Mouse (Mus musculus): ENCODE results near the gene Wbp4. TPM values are rescaled to one million over a fixed set of nuclear protein-coding genes. Genes with fewer than 3 reads are reported as not detected.
"Not testable (repeated sequence)": the region's sequence is repeated elsewhere in the genome, so short reads cannot be mapped to it uniquely, and the experiment has no call there.

Wbp4 gene
- polyA plus RNA-seq, 1 experiment from 2014 or later = 61.3 TPM

DNA sequence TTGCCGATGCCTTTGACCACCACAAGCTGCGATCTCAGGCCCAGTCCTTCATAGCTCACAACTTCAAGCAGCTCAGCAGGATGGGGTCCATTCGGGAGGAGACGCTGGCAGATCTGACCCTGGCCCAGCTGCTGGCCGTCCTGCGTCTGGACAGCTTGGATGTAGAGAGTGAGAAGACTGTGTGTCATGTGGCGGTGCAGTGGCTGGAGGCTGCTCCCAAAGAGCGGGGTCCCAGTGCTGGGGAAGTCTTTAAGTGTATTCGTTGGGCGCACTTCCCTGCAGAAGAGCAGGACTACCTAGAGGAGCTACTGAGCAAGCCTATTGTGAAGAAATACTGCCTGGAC, 28.8 kb downstream of the Wbp4 start:
- DNase-seq (ENCODE audit: low spot score); H3K4me3 ChIP-seq (ENCODE audit: low read depth, low read length); H3K27ac ChIP-seq (ENCODE audit: low read depth, low read length); H3K9ac ChIP-seq (ENCODE audit: low read depth, low read length); H3K9me3 ChIP-seq (ENCODE audit: control insufficient read depth, low read length); H3K4me2 ChIP-seq (replicated peaks; ENCODE audit: low read depth, low read length); H3K4me1 ChIP-seq (replicated peaks; ENCODE audit: control insufficient read depth, insufficient read depth, low read length); H3K27me3 ChIP-seq (ENCODE audit: control insufficient read depth, insufficient read depth, low read length); H3K36me3 ChIP-seq (ENCODE audit: control insufficient read depth, insufficient read depth, low read length): not testable (repeated sequence)
- peak; percentile 31 for ATAC-seq (ENCODE audit: low FRiP score)
- WGBS = 99% methylated on average over 5 of the region's 10 CpGs

DNA sequence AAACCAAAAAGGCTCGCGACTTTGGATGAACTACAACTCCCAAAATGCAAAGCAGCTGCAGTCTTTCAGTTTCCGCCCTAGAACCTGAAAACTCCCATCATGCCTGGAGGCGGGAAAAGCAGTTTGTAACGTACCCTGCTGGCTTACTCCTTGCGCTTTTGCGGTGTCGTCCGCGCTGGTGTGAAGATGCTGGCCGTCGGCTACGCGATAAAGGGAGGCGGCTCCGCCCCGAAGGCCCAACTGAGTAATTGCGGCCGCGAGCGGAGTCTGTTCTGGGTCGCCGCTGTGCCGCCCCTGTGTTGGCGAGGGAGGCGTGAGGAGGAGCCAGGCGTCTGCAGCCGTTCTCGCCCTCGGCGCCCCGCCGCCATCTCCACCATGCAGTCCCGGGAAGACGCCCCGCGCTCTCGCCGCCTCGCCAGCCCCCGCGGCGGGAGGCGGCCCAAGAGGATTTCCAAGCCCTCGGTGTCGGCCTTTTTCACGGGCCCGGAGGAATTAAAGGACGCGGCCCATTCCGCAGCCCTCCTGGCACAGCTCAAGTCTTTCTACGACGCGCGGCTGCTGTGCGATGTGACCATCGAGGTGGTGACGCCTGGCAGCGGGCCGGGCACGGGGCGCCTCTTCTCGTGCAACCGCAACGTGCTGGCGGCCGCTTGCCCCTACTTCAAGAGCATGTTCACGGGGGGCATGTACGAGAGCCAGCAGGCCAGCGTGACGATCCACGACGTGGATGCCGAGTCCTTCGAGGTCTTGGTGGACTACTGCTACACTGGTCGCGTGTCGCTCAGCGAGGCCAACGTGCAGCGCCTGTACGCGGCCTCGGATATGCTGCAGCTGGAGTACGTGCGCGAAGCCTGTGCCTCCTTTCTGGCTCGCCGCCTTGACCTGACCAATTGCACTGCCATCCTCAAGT, 29.4 kb downstream of the Wbp4 start, which contains the start of gene Kbtbd6:
Kbtbd6 (plus strand) TSS at position 155 of the 910 bp plus-strand sequence.
- not testable (repeated sequence) for H3K27ac ChIP-seq (ENCODE audit: low read depth, low read length)
- ATAC-seq (ENCODE audit: low FRiP score) = peak; percentile 86
- 13% methylated on average over 37 of the region's 89 CpGs for WGBS

DNA sequence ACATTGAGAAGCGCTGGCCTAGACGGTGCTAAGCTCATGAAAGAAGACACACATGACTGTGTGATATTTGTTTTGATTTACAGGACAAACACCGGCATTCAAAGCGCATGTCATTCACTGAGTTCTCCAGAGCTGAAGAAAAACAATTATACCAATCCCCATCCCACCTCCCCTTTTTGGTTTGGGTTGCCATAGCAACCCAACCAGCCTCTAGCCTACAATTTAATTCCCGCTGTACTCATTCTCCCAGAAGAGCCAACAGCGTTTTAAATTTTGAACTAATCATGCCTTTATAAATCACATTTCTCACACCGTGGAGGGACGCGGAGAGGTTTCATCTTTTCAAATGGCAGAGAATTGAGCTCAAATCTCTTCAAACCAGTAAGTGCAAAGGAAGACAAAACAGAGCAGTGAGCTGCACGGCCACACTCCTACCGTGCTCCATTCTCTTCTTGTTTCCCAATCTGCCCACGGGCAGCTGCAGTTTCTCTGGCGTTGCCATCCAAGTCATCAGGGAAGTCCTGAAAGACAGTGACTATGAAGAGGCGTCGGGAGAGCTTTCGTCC, 36.2 kb downstream of the Wbp4 start:
- Histone ChIP-seq H3K4me2 (replicated peaks; ENCODE audit: low read depth, low read length) (no peak overlapping the region; the same call in 1 of the 2 replicates), H3K9me3 (ENCODE audit: control insufficient read depth, low read length) (no peaks in the 10 kb centered on the region), H3K27me3 (ENCODE audit: control insufficient read depth, insufficient read depth, low read length) (no peaks in the 10 kb centered on the region), H3K4me1 (replicated peaks; ENCODE audit: control insufficient read depth, insufficient read depth, low read length) (no peaks in the 10 kb centered on the region), H3K27ac (ENCODE audit: low read depth, low read length) (no peak overlapping the region), H3K36me3 (ENCODE audit: control insufficient read depth, insufficient read depth, low read length) (no peaks in the 10 kb centered on the region), H3K9ac (ENCODE audit: low read depth, low read length) (no peak overlapping the region), H3K4me3 (ENCODE audit: low read depth, low read length) (no peak overlapping the region)
- 40% methylated on average over 16 of the region's 16 CpGs for WGBS
- peak; percentile 72 for ATAC-seq (ENCODE audit: low FRiP score)
- peak; percentile 59 for DNase-seq (ENCODE audit: low spot score)

More for the DNA sequence above, 29.4 kb downstream of the Wbp4 start, which contains the start of gene Kbtbd6:
- H3K27me3 ChIP-seq (ENCODE audit: control insufficient read depth, insufficient read depth, low read length); H3K4me1 ChIP-seq (replicated peaks; ENCODE audit: control insufficient read depth, insufficient read depth, low read length); H3K36me3 ChIP-seq (ENCODE audit: control insufficient read depth, insufficient read depth, low read length); H3K9ac ChIP-seq (ENCODE audit: low read depth, low read length); H3K9me3 ChIP-seq (ENCODE audit: control insufficient read depth, low read length): not testable (repeated sequence)
- peak; percentile 91 for DNase-seq (ENCODE audit: low spot score)
- H3K4me3 ChIP-seq (ENCODE audit: low read depth, low read length) = peak within 1 kb of the TSS; percentile 48
- H3K4me2 ChIP-seq (replicated peaks; ENCODE audit: low read depth, low read length) = peak within 1 kb of the TSS; percentile 63

DNA sequence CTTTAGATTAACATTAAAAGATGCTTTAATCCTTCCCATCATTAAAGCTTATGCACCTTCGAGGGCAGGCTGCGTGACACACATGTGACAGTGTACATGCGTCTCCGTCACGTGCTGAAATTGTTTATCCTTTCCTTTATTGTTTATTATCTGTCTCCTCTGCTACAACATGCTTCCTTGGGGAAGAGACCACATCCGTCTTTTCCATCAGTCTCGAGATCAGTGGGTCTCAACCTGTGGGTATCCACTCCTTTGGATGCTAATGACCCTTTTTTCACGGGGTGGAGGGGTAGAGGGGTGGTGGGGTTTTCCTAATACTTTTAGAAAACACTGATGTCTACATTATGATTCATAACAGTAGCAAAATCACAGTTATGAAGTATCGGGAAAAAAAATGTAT, 36.7 kb downstream of the Wbp4 start:
- Histone ChIP-seq H3K27me3 (ENCODE audit: control insufficient read depth, insufficient read depth, low read length) (no peaks in the 10 kb centered on the region), H3K9me3 (ENCODE audit: control insufficient read depth, low read length) (no peaks in the 10 kb centered on the region), H3K9ac (ENCODE audit: low read depth, low read length) (no peak overlapping the region), H3K27ac (ENCODE audit: low read depth, low read length) (no peak overlapping the region), H3K4me1 (replicated peaks; ENCODE audit: control insufficient read depth, insufficient read depth, low read length) (no peaks in the 10 kb centered on the region), H3K4me3 (ENCODE audit: low read depth, low read length) (no peak overlapping the region), H3K36me3 (ENCODE audit: control insufficient read depth, insufficient read depth, low read length) (no peaks in the 10 kb centered on the region), H3K4me2 (replicated peaks; ENCODE audit: low read depth, low read length) (no peak overlapping the region)
- ATAC-seq (ENCODE audit: low FRiP score) = peak; percentile 44
- DNase-seq (ENCODE audit: low spot score) = no peak
- 84% methylated on average over 9 of the region's 9 CpGs for WGBS

DNA sequence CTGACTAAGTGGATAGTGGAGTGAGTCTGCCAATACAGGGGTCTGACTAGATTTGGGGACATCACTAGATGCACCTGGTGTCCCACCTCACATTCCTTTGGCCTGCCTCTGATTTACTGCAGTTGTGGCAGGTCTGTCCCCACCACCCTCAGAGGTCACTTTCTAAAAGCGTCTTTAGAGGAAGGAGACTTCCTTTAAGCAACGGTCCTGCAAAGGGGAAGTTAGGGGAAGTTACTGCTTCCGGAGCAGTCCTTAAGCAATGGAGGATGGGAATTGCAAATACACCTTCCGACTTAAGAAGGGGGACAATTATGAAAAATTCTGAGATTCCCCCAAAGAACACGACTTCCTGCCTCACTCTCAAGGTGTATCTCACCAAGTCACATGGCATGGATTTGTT, 39.9 kb downstream of the Wbp4 start:
- Histone ChIP-seq H3K4me1 (replicated peaks; ENCODE audit: control insufficient read depth, insufficient read depth, low read length) (no peaks in the 10 kb centered on the region), H3K27ac (ENCODE audit: low read depth, low read length) (no peak overlapping the region), H3K36me3 (ENCODE audit: control insufficient read depth, insufficient read depth, low read length) (no peaks in the 10 kb centered on the region), H3K4me3 (ENCODE audit: low read depth, low read length) (no peak overlapping the region), H3K4me2 (replicated peaks; ENCODE audit: low read depth, low read length) (no peak overlapping the region), H3K9ac (ENCODE audit: low read depth, low read length) (no peak overlapping the region), H3K9me3 (ENCODE audit: control insufficient read depth, low read length) (no peaks in the 10 kb centered on the region), H3K27me3 (ENCODE audit: control insufficient read depth, insufficient read depth, low read length) (no peaks in the 10 kb centered on the region)
- DNase-seq (ENCODE audit: low spot score) (no peak), ATAC-seq (ENCODE audit: low FRiP score) (no peak)
- 90% methylated on average over 5 of the region's 5 CpGs for WGBS

DNA sequence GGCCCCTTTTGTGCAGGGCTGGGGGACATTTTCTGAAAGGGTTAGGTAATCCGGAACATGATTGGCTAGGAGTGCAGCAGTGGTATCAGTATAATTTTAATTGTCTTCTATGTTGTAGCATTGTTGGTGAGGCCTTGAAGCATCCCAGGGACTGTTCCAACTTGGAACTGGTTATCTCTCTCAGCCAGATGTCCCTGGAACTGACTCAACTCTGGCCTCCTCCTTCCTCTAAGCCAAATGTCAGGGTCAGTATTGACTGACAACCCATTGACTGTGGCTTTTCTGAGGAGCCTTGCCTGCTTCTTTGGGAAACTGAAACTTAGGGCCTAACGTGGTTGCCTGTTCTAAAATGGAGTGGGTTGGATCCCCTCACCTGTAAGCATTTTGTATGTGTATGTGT, 40.7 kb downstream of the Wbp4 start:
- H3K36me3 ChIP-seq (ENCODE audit: control insufficient read depth, insufficient read depth, low read length) = no peaks in the 10 kb centered on the region
- ATAC-seq (ENCODE audit: low FRiP score) (no peak), DNase-seq (ENCODE audit: low spot score) (no peak)
- no peak overlapping the region for H3K27ac ChIP-seq (ENCODE audit: low read depth, low read length)
- H3K27me3 ChIP-seq (ENCODE audit: control insufficient read depth, insufficient read depth, low read length) = no peaks in the 10 kb centered on the region
- no peak overlapping the region for H3K4me2 ChIP-seq (replicated peaks; ENCODE audit: low read depth, low read length)
- WGBS = 89% methylated on average over 2 of the region's 2 CpGs
- H3K4me3 ChIP-seq (ENCODE audit: low read depth, low read length) = no peak overlapping the region
- H3K9me3 ChIP-seq (ENCODE audit: control insufficient read depth, low read length) = no peaks in the 10 kb centered on the region
- no peak overlapping the region for H3K9ac ChIP-seq (ENCODE audit: low read depth, low read length)
- no peaks in the 10 kb centered on the region for H3K4me1 ChIP-seq (replicated peaks; ENCODE audit: control insufficient read depth, insufficient read depth, low read length)

DNA sequence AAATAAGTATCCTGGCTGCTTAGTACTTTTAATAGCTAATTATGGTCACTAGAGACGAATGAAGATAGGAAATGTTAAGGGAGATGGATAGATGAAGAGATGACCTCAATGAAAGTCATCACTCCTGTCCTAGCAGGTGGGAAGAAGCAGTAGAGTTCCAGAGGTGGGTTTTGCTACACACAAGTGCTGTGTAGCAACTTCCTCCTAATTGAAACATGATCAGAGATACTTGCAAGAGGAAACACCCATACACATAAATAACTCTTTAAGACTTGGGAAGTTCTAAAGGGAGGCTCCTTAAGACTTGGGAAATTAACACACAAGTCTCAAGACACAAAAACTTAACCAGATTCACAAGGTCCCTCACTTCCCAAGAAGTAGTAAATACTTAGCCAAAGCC, 47.3 kb downstream of the Wbp4 start:
- H3K27ac ChIP-seq (ENCODE audit: low read depth, low read length) = no peak overlapping the region
- no peak overlapping the region for H3K4me3 ChIP-seq (ENCODE audit: low read depth, low read length)
- ATAC-seq (ENCODE audit: low FRiP score) = no peak
- no peak for DNase-seq (ENCODE audit: low spot score)
- H3K9ac ChIP-seq (ENCODE audit: low read depth, low read length) = no peak overlapping the region
- 82% methylated on average over 1 of the region's 1 CpGs for WGBS
- H3K36me3 ChIP-seq (ENCODE audit: control insufficient read depth, insufficient read depth, low read length) = no peaks in the 10 kb centered on the region
- H3K4me1 ChIP-seq (replicated peaks; ENCODE audit: control insufficient read depth, insufficient read depth, low read length) = no peaks in the 10 kb centered on the region
- H3K9me3 ChIP-seq (ENCODE audit: control insufficient read depth, low read length) = no peaks in the 10 kb centered on the region
- H3K27me3 ChIP-seq (ENCODE audit: control insufficient read depth, insufficient read depth, low read length) = no peaks in the 10 kb centered on the region
- no peak overlapping the region for H3K4me2 ChIP-seq (replicated peaks; ENCODE audit: low read depth, low read length)

DNA sequence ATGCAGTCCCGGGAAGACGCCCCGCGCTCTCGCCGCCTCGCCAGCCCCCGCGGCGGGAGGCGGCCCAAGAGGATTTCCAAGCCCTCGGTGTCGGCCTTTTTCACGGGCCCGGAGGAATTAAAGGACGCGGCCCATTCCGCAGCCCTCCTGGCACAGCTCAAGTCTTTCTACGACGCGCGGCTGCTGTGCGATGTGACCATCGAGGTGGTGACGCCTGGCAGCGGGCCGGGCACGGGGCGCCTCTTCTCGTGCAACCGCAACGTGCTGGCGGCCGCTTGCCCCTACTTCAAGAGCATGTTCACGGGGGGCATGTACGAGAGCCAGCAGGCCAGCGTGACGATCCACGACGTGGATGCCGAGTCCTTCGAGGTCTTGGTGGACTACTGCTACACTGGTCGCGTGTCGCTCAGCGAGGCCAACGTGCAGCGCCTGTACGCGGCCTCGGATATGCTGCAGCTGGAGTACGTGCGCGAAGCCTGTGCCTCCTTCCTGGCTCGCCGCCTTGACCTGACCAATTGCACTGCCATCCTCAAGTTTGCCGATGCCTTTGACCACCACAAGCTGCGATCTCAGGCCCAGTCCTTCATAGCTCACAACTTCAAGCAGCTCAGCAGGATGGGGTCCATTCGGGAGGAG, 54.5 kb downstream of the Wbp4 start:
- WGBS = 80% methylated on average over 2 of the region's 59 CpGs

More for the DNA sequence above, 54.5 kb downstream of the Wbp4 start:
- not testable (repeated sequence) for H3K9ac ChIP-seq (ENCODE audit: low read depth, low read length); H3K36me3 ChIP-seq (ENCODE audit: control insufficient read depth, insufficient read depth, low read length); H3K9me3 ChIP-seq (ENCODE audit: control insufficient read depth, low read length); DNase-seq (ENCODE audit: low spot score); H3K4me1 ChIP-seq (replicated peaks; ENCODE audit: control insufficient read depth, insufficient read depth, low read length); H3K27me3 ChIP-seq (ENCODE audit: control insufficient read depth, insufficient read depth, low read length)
- Histone ChIP-seq H3K27ac (ENCODE audit: low read depth, low read length) (peak overlapping the region; percentile 66; the same call in 1 of the 2 replicates), H3K4me3 (ENCODE audit: low read depth, low read length) (peak overlapping the region; percentile 38), H3K4me2 (replicated peaks; ENCODE audit: low read depth, low read length) (peak overlapping the region; percentile 43)
- ATAC-seq (ENCODE audit: low FRiP score) = peak; percentile 73
